Mouse (Mus musculus) hindbrain, embryonic 14.5 days (tissue): ENCODE data around the gene Mrps12. TPM values are rescaled to one million over a fixed set of nuclear protein-coding genes. Genes with fewer than 3 reads are reported as not detected.
A peak's percentile ranks its signal among the peaks of the same experiment; 100 is the strongest.

Source experiments
- ATAC-seq: fragments of 200-750 bp; cut with Nextera tagmentation; 2 replicates; pipeline ENCODE4 v1.8.0; 2017; ENCODE audit warnings: moderate number of reproducible peaks, mild to moderate bottlenecking, moderate TSS enrichment, moderate library complexity; ENCODE audit not compliant: low FRiP score
- DNase-seq: peaks from one replicate; pipeline ENCODE4 v3.0.0-alpha.2; 2015; ENCODE audit warnings: low spot score
- H3K27ac ChIP-seq: fragments of 300-500 bp; sonication (generic); 2 replicates; pipeline ENCODE4 v1.5.1; 2014; ENCODE audit warnings: mild to moderate bottlenecking, moderate library complexity
- H3K27me3 ChIP-seq: fragments of 300-500 bp; sonication (generic); 2 replicates; pipeline ENCODE4 v1.6.1; 2014; ENCODE audit warnings: mild to moderate bottlenecking, low read length, mixed read lengths; ENCODE audit not compliant: control insufficient read depth, insufficient read depth
- H3K36me3 ChIP-seq: fragments of 300-500 bp; sonication (generic); replicated peaks from 2 replicates; pipeline ENCODE4 v1.6.1; 2014; ENCODE audit not compliant: control insufficient read depth, insufficient read depth
- H3K4me1 ChIP-seq: fragments of 300-500 bp; sonication (generic); replicated peaks from 2 replicates; pipeline ENCODE4 v1.6.1; 2014; ENCODE audit warnings: antibody characterized with exemption, low read length, mixed read lengths; ENCODE audit not compliant: control insufficient read depth, insufficient read depth
- H3K4me2 ChIP-seq: fragments of 300-500 bp; sonication (generic); replicated peaks from 2 replicates; pipeline ENCODE4 v1.6.1; 2014; ENCODE audit warnings: mild to moderate bottlenecking, moderate library complexity
- H3K4me3 ChIP-seq: fragments of 300-500 bp; sonication (generic); replicated peaks from 2 replicates; pipeline ENCODE4 v1.5.1; 2014; ENCODE audit warnings: mild to moderate bottlenecking, low read length
- H3K9ac ChIP-seq: fragments of 300-500 bp; sonication (generic); 2 replicates; pipeline ENCODE4 v1.6.1; 2014
- H3K9me3 ChIP-seq: fragments of 300-500 bp; sonication (generic); 2 replicates; pipeline ENCODE4 v1.6.1; 2016; ENCODE audit warnings: low read length; ENCODE audit not compliant: control insufficient read depth
- WGBS: fragments of 180-500 bp; shearing (Covaris S2); extraction: QIAGEN DNeasy Blood & Tissue Kit; methylation state at CpG from one replicate; pipeline ENCODE4 v1.1.7; 2014; 5-methylcytosine and 5-hydroxymethylcytosine counted together
- polyA plus RNA-seq: library from polyadenylated mRNA; unstranded; fragments of >200 nt; fragmentation: Nextera tagmentation; extraction: Ambion mirVana; gene quantifications from 2 replicates; pipeline ENCODE4 v1.2.1, GENCODE M21; 2014

Mrps12 gene
- polyA plus RNA-seq, 1 experiment from 2014 or later = 118 TPM

- H3K27ac ChIP-seq = no peak overlapping the region
- no peaks in the 10 kb centered on the region for H3K27me3 ChIP-seq
- no peak overlapping the region for H3K4me3 ChIP-seq
- no peaks in the 10 kb centered on the region for H3K9me3 ChIP-seq
- no peak overlapping the region for H3K4me2 ChIP-seq
- WGBS = 46% methylated on average over 6 of the region's 6 CpGs
- peak; percentile 93 for DNase-seq
- no peaks in the 10 kb centered on the region for H3K4me1 ChIP-seq
- H3K36me3 ChIP-seq = peaks cover 34% of the 10 kb centered on the region
- H3K9ac ChIP-seq = no peak overlapping the region
- peak; percentile 65; the same call in 1 of the 2 replicates for ATAC-seq
Observed at GRCm38 (mm10) chr7:28780067-28780658, 38.5 kb upstream of the Mrps12 start.

- H3K27me3 ChIP-seq = no peaks in the 10 kb centered on the region
- 92% methylated on average over 9 of the region's 9 CpGs for WGBS
- H3K4me3 ChIP-seq = no peak overlapping the region
- peaks cover 28% of the 10 kb centered on the region for H3K36me3 ChIP-seq
- DNase-seq = no peak
- H3K4me2 ChIP-seq = no peak overlapping the region
- no peaks in the 10 kb centered on the region for H3K9me3 ChIP-seq
- no peak overlapping the region for H3K9ac ChIP-seq
- 0 out of 2 replicates have a peak, but pooled peaks cover 5% of the 10 kb centered on the region for H3K4me1 ChIP-seq
- no peak overlapping the region for H3K27ac ChIP-seq
- ATAC-seq = no peak
Observed at GRCm38 (mm10) chr7:28778825-28779224, 37.2 kb upstream of the Mrps12 start.

GRCm38 (mm10) chr7:28775129-28775528, 33.5 kb upstream of the Mrps12 start:
- Histone ChIP-seq H3K4me1 (0 out of 2 replicates have a peak, but pooled peaks cover 5% of the 10 kb centered on the region), H3K4me3 (no peak overlapping the region), H3K9me3 (no peaks in the 10 kb centered on the region), H3K36me3 (peaks cover 15% of the 10 kb centered on the region), H3K4me2 (no peak overlapping the region), H3K27ac (no peak overlapping the region), H3K27me3 (no peaks in the 10 kb centered on the region), H3K9ac (no peak overlapping the region)
- ATAC-seq = no peak
- no peak for DNase-seq
- WGBS = 78% methylated on average over 7 of the region's 7 CpGs

- Histone ChIP-seq H3K9me3 (no peaks in the 10 kb centered on the region), H3K4me3 (no peak overlapping the region), H3K36me3 (peaks cover 15% of the 10 kb centered on the region), H3K27me3 (no peaks in the 10 kb centered on the region), H3K27ac (peak overlapping the region; percentile 3; the same call in 1 of the 2 replicates), H3K4me2 (no peak overlapping the region), H3K4me1 (0 out of 2 replicates have a peak, but pooled peaks cover 5% of the 10 kb centered on the region), H3K9ac (no peak overlapping the region)
- WGBS = 37% methylated on average over 12 of the region's 12 CpGs
- DNase-seq = peak; percentile 37
- ATAC-seq = peak; percentile 56; the same call in 1 of the 2 replicates
Observed at GRCm38 (mm10) chr7:28774164-28774563, 32.5 kb upstream of the Mrps12 start.

- DNase-seq (no peak), ATAC-seq (no peak)
- Histone ChIP-seq H3K27me3 (no peaks in the 10 kb centered on the region), H3K9ac (no peak overlapping the region), H3K9me3 (no peaks in the 10 kb centered on the region), H3K36me3 (peaks cover 10% of the 10 kb centered on the region), H3K4me1 (0 out of 2 replicates have a peak, but pooled peaks cover 9% of the 10 kb centered on the region), H3K4me2 (no peak overlapping the region), H3K27ac (no peak overlapping the region), H3K4me3 (no peak overlapping the region)
- WGBS = 78% methylated on average over 3 of the region's 3 CpGs
Observed at GRCm38 (mm10) chr7:28773163-28773562, 31.5 kb upstream of the Mrps12 start.

GRCm38 (mm10) chr7:28771867-28772266, 30.2 kb upstream of the Mrps12 start:
- Histone ChIP-seq H3K36me3 (peaks cover 5% of the 10 kb centered on the region), H3K9me3 (no peaks in the 10 kb centered on the region), H3K4me2 (no peak overlapping the region), H3K4me1 (peaks cover 20% of the 10 kb centered on the region; the same call in 1 of the 2 replicates), H3K27ac (no peak overlapping the region), H3K4me3 (no peak overlapping the region), H3K27me3 (no peaks in the 10 kb centered on the region), H3K9ac (no peak overlapping the region)
- ATAC-seq (no peak), DNase-seq (no peak)
- 93% methylated on average over 11 of the region's 11 CpGs for WGBS

GRCm38 (mm10) chr7:28770309-28770708, 28.7 kb upstream of the Mrps12 start:
- ATAC-seq (no peak), DNase-seq (no peak)
- WGBS = 95% methylated on average over 3 of the region's 3 CpGs
- Histone ChIP-seq H3K4me1 (peaks cover 25% of the 10 kb centered on the region), H3K36me3 (no peaks in the 10 kb centered on the region; the same call in 1 of the 2 replicates), H3K27me3 (no peaks in the 10 kb centered on the region), H3K4me3 (no peak overlapping the region), H3K9ac (no peak overlapping the region), H3K9me3 (no peaks in the 10 kb centered on the region), H3K4me2 (no peak overlapping the region), H3K27ac (no peak overlapping the region)

GRCm38 (mm10) chr7:28769414-28769958, 27.9 kb upstream of the Mrps12 start:
- no peak overlapping the region for H3K4me3 ChIP-seq
- H3K9me3 ChIP-seq = no peaks in the 10 kb centered on the region
- DNase-seq (no peak), ATAC-seq (no peak)
- no peak overlapping the region for H3K27ac ChIP-seq
- WGBS = 91% methylated on average over 9 of the region's 9 CpGs
- H3K36me3 ChIP-seq = no peaks in the 10 kb centered on the region; the same call in 1 of the 2 replicates
- H3K27me3 ChIP-seq = no peaks in the 10 kb centered on the region
- no peak overlapping the region for H3K9ac ChIP-seq
- no peak overlapping the region for H3K4me2 ChIP-seq
- peaks cover 31% of the 10 kb centered on the region for H3K4me1 ChIP-seq

- H3K4me2 ChIP-seq = peak within 1 kb of the TSS; percentile 74
- 72% methylated on average over 7 of the region's 7 CpGs for WGBS
- peaks cover 26% of the 10 kb centered on the region for H3K4me1 ChIP-seq
- no peak within 1 kb of the TSS for H3K27ac ChIP-seq
- no peaks in the 10 kb centered on the region for H3K27me3 ChIP-seq
- H3K9me3 ChIP-seq = no peaks in the 10 kb centered on the region
- H3K36me3 ChIP-seq = peaks cover 10% of the 10 kb centered on the region; the same call in 1 of the 2 replicates
- DNase-seq = no peak
- peak within 1 kb of the TSS; percentile 75 for H3K9ac ChIP-seq
- peak within 1 kb of the TSS; percentile 64 for H3K4me3 ChIP-seq
- no peak for ATAC-seq
Observed at GRCm38 (mm10) chr7:28767462-28767965, 25.9 kb upstream of the Mrps12 start, which contains the start of gene Nfkbib. Nfkbib (minus strand) TSS chr7:28767512.
